Mouse (Mus musculus): Measurements from ENCODE around the gene Ghdc. TPM values are rescaled to one million over a fixed set of nuclear protein-coding genes. Genes with fewer than 3 reads are reported as not detected.
"Not testable (repeated sequence)": the region's sequence is repeated elsewhere in the genome, so short reads cannot be mapped to it uniquely, and the experiment has no call there.

The Ghdc gene
- polyA plus RNA-seq, 1 experiment, result 18.2 TPM

- DNase-seq, result no peak
- H3K4me3 ChIP-seq (replicated peaks; ENCODE audit: extremely low read depth, low read depth, low read length), result no peak overlapping the region
- H3K4me1 ChIP-seq (ENCODE audit: control insufficient read depth, insufficient read depth, low read length), result peaks cover 4% of the 10 kb centered on the region
- 78% methylated on average over 9 of the region's 9 CpGs for WGBS
- TF ChIP-seq CTCF (IDR thresholded peaks at IDR 0.05; ENCODE audit: insufficient read depth, low read length), result no peak
- TF ChIP-seq POLR2A (IDR thresholded peaks at IDR 0.05; ENCODE audit: borderline replicate concordance, extremely low read depth, low read depth, low read length), result no peak
Observed at GRCm38 (mm10) chr11:100810516-100810915, 39.8 kb upstream of the Ghdc start.

GRCm38 (mm10) chr11:100806380-100807305, 35.9 kb upstream of the Ghdc start:
- 63% methylated on average over 20 of the region's 20 CpGs for WGBS
- DNase-seq, result no peak
- H3K4me3 ChIP-seq (replicated peaks; ENCODE audit: extremely low read depth, low read depth, low read length), result no peak overlapping the region
- TF ChIP-seq CTCF (IDR thresholded peaks at IDR 0.05; ENCODE audit: insufficient read depth, low read length) (no peak), POLR2A (IDR thresholded peaks at IDR 0.05; ENCODE audit: borderline replicate concordance, extremely low read depth, low read depth, low read length) (no peak)
- no peaks in the 10 kb centered on the region for H3K4me1 ChIP-seq (ENCODE audit: control insufficient read depth, insufficient read depth, low read length)

- H3K4me1 ChIP-seq (ENCODE audit: control insufficient read depth, insufficient read depth, low read length), result no peaks in the 10 kb centered on the region
- no peak for DNase-seq
- TF ChIP-seq CTCF (IDR thresholded peaks at IDR 0.05; ENCODE audit: insufficient read depth, low read length), result no peak
- no peak for TF ChIP-seq POLR2A (IDR thresholded peaks at IDR 0.05; ENCODE audit: borderline replicate concordance, extremely low read depth, low read depth, low read length)
- H3K4me3 ChIP-seq (replicated peaks; ENCODE audit: extremely low read depth, low read depth, low read length), result no peak overlapping the region
- WGBS, result 65% methylated on average over 7 of the region's 7 CpGs
Observed at GRCm38 (mm10) chr11:100805535-100805934, 34.8 kb upstream of the Ghdc start.

- 82% methylated on average over 10 of the region's 10 CpGs for WGBS
- Histone ChIP-seq H3K4me3 (replicated peaks; ENCODE audit: extremely low read depth, low read depth, low read length) (no peak overlapping the region), H3K4me1 (ENCODE audit: control insufficient read depth, insufficient read depth, low read length) (no peaks in the 10 kb centered on the region)
- TF ChIP-seq CTCF (IDR thresholded peaks at IDR 0.05; ENCODE audit: insufficient read depth, low read length), result no peak
- no peak for TF ChIP-seq POLR2A (IDR thresholded peaks at IDR 0.05; ENCODE audit: borderline replicate concordance, extremely low read depth, low read depth, low read length)
- DNase-seq, result no peak
Observed at GRCm38 (mm10) chr11:100804409-100804808, 33.7 kb upstream of the Ghdc start.

GRCm38 (mm10) chr11:100799426-100799825, 28.7 kb upstream of the Ghdc start:
- WGBS, result 83% methylated on average over 5 of the region's 5 CpGs

GRCm38 (mm10) chr11:100796585-100796984, 25.8 kb upstream of the Ghdc start:
- Histone ChIP-seq H3K4me3 (replicated peaks; ENCODE audit: extremely low read depth, low read depth, low read length) (no peak overlapping the region), H3K4me1 (ENCODE audit: control insufficient read depth, insufficient read depth, low read length) (peaks cover 2% of the 10 kb centered on the region; the same call in 1 of the 2 replicates)
- DNase-seq, result no peak
- 79% methylated on average over 8 of the region's 8 CpGs for WGBS
- no peak for TF ChIP-seq POLR2A (IDR thresholded peaks at IDR 0.05; ENCODE audit: borderline replicate concordance, extremely low read depth, low read depth, low read length)

More at GRCm38 (mm10) chr11:100799426-100799825, 28.7 kb upstream of the Ghdc start:
- TF ChIP-seq POLR2A (IDR thresholded peaks at IDR 0.05; ENCODE audit: borderline replicate concordance, extremely low read depth, low read depth, low read length) (no peak), CTCF (IDR thresholded peaks at IDR 0.05; ENCODE audit: insufficient read depth, low read length) (no peak)
- Histone ChIP-seq H3K4me1 (ENCODE audit: control insufficient read depth, insufficient read depth, low read length) (no peaks in the 10 kb centered on the region), H3K4me3 (replicated peaks; ENCODE audit: extremely low read depth, low read depth, low read length) (no peak overlapping the region)
- DNase-seq, result no peak

GRCm38 (mm10) chr11:100795386-100795785, 24.6 kb upstream of the Ghdc start:
- TF ChIP-seq CTCF (IDR thresholded peaks at IDR 0.05; ENCODE audit: insufficient read depth, low read length) (no peak), POLR2A (IDR thresholded peaks at IDR 0.05; ENCODE audit: borderline replicate concordance, extremely low read depth, low read depth, low read length) (no peak)
- WGBS, result 92% methylated on average over 2 of the region's 2 CpGs

GRCm38 (mm10) chr11:100791457-100792049, 20.8 kb upstream of the Ghdc start:
- no peak for DNase-seq
- TF ChIP-seq CTCF (IDR thresholded peaks at IDR 0.05; ENCODE audit: insufficient read depth, low read length), result no peak
- TF ChIP-seq POLR2A (IDR thresholded peaks at IDR 0.05; ENCODE audit: borderline replicate concordance, extremely low read depth, low read depth, low read length), result no peak
- H3K4me3 ChIP-seq (replicated peaks; ENCODE audit: extremely low read depth, low read depth, low read length), result no peak overlapping the region
- H3K4me1 ChIP-seq (ENCODE audit: control insufficient read depth, insufficient read depth, low read length), result peaks cover 3% of the 10 kb centered on the region; the same call in 1 of the 2 replicates
- WGBS, result 39% methylated on average over 2 of the region's 2 CpGs

More at GRCm38 (mm10) chr11:100795386-100795785, 24.6 kb upstream of the Ghdc start:
- no peak overlapping the region for H3K4me3 ChIP-seq (replicated peaks; ENCODE audit: extremely low read depth, low read depth, low read length)
- no peak for DNase-seq
- peaks cover 3% of the 10 kb centered on the region; the same call in 1 of the 2 replicates for H3K4me1 ChIP-seq (ENCODE audit: control insufficient read depth, insufficient read depth, low read length)

- DNase-seq; H3K4me3 ChIP-seq (replicated peaks; ENCODE audit: extremely low read depth, low read depth, low read length); H3K4me1 ChIP-seq (ENCODE audit: control insufficient read depth, insufficient read depth, low read length): not testable (repeated sequence)
- 68% methylated on average over 9 of the region's 9 CpGs for WGBS
Observed at GRCm38 (mm10) chr11:100790644-100791043, 19.9 kb upstream of the Ghdc start.

- WGBS, result 93% methylated on average over 3 of the region's 3 CpGs
- no peak for TF ChIP-seq CTCF (IDR thresholded peaks at IDR 0.05; ENCODE audit: insufficient read depth, low read length)
- no peak for TF ChIP-seq POLR2A (IDR thresholded peaks at IDR 0.05; ENCODE audit: borderline replicate concordance, extremely low read depth, low read depth, low read length)
- Histone ChIP-seq H3K4me1 (ENCODE audit: control insufficient read depth, insufficient read depth, low read length) (peaks cover 3% of the 10 kb centered on the region; the same call in 1 of the 2 replicates), H3K4me3 (replicated peaks; ENCODE audit: extremely low read depth, low read depth, low read length) (no peak overlapping the region)
- DNase-seq, result no peak
Observed at GRCm38 (mm10) chr11:100789702-100790101, 18.9 kb upstream of the Ghdc start.

Data from lung, adult 2 months (tissue).